Mouse (Mus musculus) embryonic fibroblast, embryonic 13.5 days (primary cell): Measurements from ENCODE around the gene Arhgef3.

ENCODE experiments used
- CTCF ChIP-seq: IDR thresholded peaks from 2 replicates; pipeline ENCODE4 v1.5.1; 2011; ENCODE audit warnings: mild to moderate bottlenecking, control low read depth, low read length, moderate library complexity, borderline replicate concordance; ENCODE audit not compliant: insufficient read depth
- POLR2A ChIP-seq: IDR thresholded peaks from 2 replicates; pipeline ENCODE4 v1.6.1; 2011; ENCODE audit warnings: low read depth, mild to moderate bottlenecking, control low read depth, low read length, moderate library complexity

- no peak for TF ChIP-seq POLR2A
- TF ChIP-seq CTCF = peak; percentile 56; the same call in 1 of the 2 replicates
These were observed 5.8 kb upstream of the Arhgef3 start for GRCm38 (mm10) chr14:27108748-27109504.
